Mouse (Mus musculus) cerebellum, adult 2 months (tissue): ENCODE data around the gene A730061H03Rik. TPM values are rescaled to one million over a fixed set of nuclear protein-coding genes. Genes with fewer than 3 reads are reported as not detected.
A peak's percentile ranks its signal among the peaks of the same experiment; 100 is the strongest.

Source experiments
- DNase-seq, 2 experiments: peaks; one replicate each; pipeline ENCODE4 v3.0.0; 2021
- H3K27ac ChIP-seq: fragments of 200-500 bp; 2 replicates; pipeline ENCODE4 v1.5.1; 2012; ENCODE audit warnings: low read length, control low read depth, inconsistent platforms; ENCODE audit not compliant: insufficient read depth
- H3K27me3 ChIP-seq: fragments of 200-500 bp; 2 replicates; pipeline ENCODE4 v1.6.1; 2012; ENCODE audit warnings: inconsistent platforms, mild to moderate bottlenecking, low read length, moderate library complexity; ENCODE audit not compliant: control insufficient read depth, insufficient read depth
- H3K4me1 ChIP-seq: fragments of 200-500 bp; 2 replicates; pipeline ENCODE4 v1.6.1; 2011; ENCODE audit warnings: low read length; ENCODE audit not compliant: control insufficient read depth, insufficient read depth
- H3K4me3 ChIP-seq: fragments of 200-500 bp; replicated peaks from 2 replicates; pipeline ENCODE3; 2011; ENCODE audit warnings: mild to moderate bottlenecking, low read depth, low read length, control low read depth; ENCODE audit not compliant: insufficient read depth
- CTCF ChIP-seq: fragments of 200-500 bp; IDR thresholded peaks from 2 replicates; pipeline ENCODE4 v1.5.1; 2011; ENCODE audit warnings: low read depth, mild to moderate bottlenecking, control low read depth, low read length, moderate library complexity, borderline replicate concordance; ENCODE audit not compliant: insufficient read depth
- POLR2A ChIP-seq: fragments of 200-500 bp; IDR thresholded peaks from 2 replicates; pipeline ENCODE4 v1.6.1; 2011; ENCODE audit warnings: low read length, control low read depth, borderline replicate concordance; ENCODE audit not compliant: insufficient read depth
- WGBS: fragments of 180-500 bp; shearing (Covaris S2); methylation state at CpG from one replicate; pipeline ENCODE4 v1.1.7; 2018; 5-methylcytosine and 5-hydroxymethylcytosine counted together
- polyA plus RNA-seq: library from polyadenylated mRNA; depleted of rRNA; stranded (reverse); fragments of >200 nt; gene quantifications from 2 replicates; pipeline ENCODE4 v1.2.3, GENCODE M21; 2012

Gene A730061H03Rik
- polyA plus RNA-seq, 1 experiment, result 0.97 TPM

DNA sequence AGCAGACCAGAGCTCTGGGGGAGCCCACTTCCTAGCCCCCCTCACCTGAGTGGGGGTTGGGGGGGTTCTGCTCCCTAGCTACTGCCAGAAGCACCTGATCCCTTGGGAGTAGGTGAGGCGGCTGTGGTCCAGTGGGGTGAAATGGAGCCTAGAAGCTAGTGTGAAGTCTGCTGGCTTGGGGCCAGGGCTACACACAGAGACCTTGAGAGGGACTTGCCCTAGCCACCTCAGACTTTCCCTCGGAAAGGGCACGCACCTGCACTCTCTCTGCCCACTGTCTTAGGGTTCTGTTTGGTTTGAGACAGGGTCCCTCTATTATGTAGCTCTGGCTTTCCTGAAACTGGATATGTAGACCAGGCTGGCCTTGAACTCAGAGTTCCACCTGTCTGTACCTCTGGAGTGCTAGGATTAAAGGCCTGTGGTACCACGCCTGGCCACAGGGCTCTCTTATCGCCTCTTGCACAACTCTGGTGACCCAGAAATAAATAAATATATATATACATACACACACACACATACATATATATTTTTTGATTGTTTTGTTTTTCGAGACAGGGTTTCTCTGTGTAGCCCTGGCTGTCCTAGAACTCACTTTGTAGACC, 18.6 kb upstream of the A730061H03Rik start:
- TF ChIP-seq POLR2A (no peak), CTCF (no peak)
- H3K4me1 ChIP-seq, result no peaks in the 10 kb centered on the region
- H3K27me3 ChIP-seq, result no peaks in the 10 kb centered on the region
- peak overlapping the region; percentile 66 for H3K4me3 ChIP-seq
- H3K27ac ChIP-seq, result peak overlapping the region; percentile 56; the same call in 1 of the 2 replicates
- WGBS, result 34% methylated on average over 6 of the region's 6 CpGs
- peak in 1 of 2 experiments; percentile 41 for DNase-seq

DNA sequence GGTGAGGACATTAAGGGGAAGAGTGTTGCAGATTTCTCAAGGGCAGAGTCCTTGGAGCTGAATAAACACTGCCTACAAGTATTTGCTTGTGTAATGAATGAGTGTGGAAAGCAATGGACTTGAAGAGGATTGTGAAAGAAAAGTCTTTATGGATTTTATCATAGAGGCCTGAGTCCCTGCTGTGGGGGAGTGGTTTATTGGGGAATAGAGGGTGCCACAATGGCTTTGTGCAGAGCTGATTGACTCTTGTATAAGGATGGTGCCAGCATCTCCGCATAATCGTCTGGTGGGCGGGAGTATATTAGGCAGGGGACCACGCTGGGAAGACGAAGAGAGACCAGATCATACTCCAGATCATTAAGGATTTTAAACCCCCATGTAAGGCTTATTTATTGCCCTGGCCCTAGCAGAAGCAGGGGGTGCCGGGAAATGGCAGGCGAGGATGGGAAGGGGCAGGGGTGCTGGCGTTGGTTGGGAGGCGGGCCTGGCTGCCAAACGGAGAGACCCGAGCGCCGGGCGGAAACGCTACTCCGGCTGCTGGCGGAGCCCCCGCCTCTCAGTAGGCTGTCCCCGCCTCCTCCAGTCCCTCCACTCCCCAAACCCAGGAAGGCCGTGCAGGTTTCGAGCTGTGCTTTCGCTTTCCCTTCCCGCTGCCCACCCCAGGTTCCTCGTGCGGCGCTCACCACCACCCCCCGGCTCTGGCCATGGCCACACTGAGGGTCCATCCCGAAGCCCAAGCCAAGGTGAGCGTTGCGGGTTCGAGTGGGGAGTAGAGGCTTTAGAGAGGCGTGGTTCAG, 17.9 kb upstream of the A730061H03Rik start, which contains the start of gene Psme1:
Psme1 (plus strand) TSS at position 253 of the 797 bp plus-strand sequence.
- peak; percentile 59 to 64 for DNase-seq
- Histone ChIP-seq H3K27me3 (no peaks in the 10 kb centered on the region), H3K4me1 (no peaks in the 10 kb centered on the region), H3K4me3 (peak within 1 kb of the TSS; percentile 66), H3K27ac (peak within 1 kb of the TSS; percentile 56)
- TF ChIP-seq POLR2A, result no peak
- no peak for TF ChIP-seq CTCF
- 1% methylated on average over 32 of the region's 32 CpGs for WGBS

DNA sequence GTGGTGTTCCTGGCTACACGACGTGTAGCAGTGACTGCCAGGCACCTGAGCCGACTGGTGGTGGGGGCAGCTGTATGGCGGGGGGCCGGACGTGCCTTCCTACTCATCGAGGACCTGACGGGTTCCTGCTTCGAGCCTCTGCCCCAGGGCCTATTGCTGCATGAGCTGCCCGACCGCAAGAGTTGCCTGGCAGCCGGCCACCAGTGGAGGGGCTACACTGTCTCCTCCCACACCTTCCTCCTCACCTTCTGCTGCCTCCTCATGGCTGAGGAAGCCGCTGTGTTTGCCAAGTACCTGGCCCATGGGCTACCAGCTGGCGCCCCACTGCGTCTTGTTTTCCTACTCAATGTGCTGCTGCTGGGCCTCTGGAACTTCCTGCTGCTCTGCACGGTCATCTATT, 16.2 kb upstream of the A730061H03Rik start:
- 58% methylated on average over 16 of the region's 16 CpGs for WGBS
- Histone ChIP-seq H3K27me3 (no peaks in the 10 kb centered on the region), H3K4me3 (no peak overlapping the region), H3K27ac (no peak overlapping the region), H3K4me1 (no peaks in the 10 kb centered on the region)
- no peak for TF ChIP-seq POLR2A
- TF ChIP-seq CTCF, result no peak
- no peak for DNase-seq

DNA sequence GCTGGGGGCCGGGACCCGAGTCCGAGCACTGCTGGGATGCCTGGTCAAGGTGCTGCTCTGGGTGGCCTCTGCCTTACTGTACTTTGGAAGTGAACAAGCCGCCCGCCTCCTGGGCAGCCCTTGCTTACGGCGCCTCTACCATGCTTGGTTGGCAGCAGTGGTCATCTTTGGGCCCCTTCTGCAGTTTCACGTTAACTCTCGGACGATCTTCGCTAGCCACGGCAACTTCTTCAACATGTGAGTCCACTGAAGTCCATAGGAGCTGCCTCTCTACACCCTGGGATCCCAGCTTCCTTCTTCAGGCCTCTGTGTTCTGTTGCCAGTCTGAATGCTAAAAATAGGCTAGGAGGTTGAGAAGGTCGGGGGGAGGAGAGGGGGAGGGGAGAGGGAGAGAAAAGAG, 15.5 kb upstream of the A730061H03Rik start:
- 68% methylated on average over 13 of the region's 13 CpGs for WGBS
- Histone ChIP-seq H3K27ac (no peak overlapping the region), H3K27me3 (no peaks in the 10 kb centered on the region), H3K4me1 (no peaks in the 10 kb centered on the region), H3K4me3 (no peak overlapping the region)
- DNase-seq, result no peak
- no peak for TF ChIP-seq POLR2A
- no peak for TF ChIP-seq CTCF

DNA sequence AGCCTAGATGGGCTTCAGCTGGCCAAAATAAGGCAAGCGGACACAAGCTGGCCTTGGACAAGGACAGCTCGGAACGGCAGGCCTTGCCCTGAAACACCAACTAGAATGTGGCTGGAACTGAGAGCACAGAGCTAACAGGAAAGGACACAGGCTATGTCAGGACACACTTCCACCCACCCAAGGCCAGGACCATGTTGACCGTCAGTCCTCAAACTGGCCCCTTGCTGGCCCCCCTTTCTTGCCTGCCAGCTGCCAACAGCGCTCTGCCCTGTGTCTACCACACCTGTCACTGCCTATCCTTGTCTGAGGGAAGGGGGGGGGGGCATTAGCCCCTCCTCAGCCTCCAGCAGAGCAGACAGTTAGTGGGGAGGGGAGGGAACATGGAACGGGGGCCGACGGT, 15.1 kb upstream of the A730061H03Rik start, which contains the start of gene Fitm1:
Fitm1 (plus strand) TSS at position 316 of the 400 bp plus-strand sequence.
- DNase-seq, result no peak
- Histone ChIP-seq H3K27ac (no peak within 1 kb of the TSS), H3K4me1 (no peaks in the 10 kb centered on the region), H3K27me3 (no peaks in the 10 kb centered on the region), H3K4me3 (no peak within 1 kb of the TSS)
- no peak for TF ChIP-seq POLR2A
- TF ChIP-seq CTCF, result no peak
- WGBS, result 66% methylated on average over 8 of the region's 8 CpGs

DNA sequence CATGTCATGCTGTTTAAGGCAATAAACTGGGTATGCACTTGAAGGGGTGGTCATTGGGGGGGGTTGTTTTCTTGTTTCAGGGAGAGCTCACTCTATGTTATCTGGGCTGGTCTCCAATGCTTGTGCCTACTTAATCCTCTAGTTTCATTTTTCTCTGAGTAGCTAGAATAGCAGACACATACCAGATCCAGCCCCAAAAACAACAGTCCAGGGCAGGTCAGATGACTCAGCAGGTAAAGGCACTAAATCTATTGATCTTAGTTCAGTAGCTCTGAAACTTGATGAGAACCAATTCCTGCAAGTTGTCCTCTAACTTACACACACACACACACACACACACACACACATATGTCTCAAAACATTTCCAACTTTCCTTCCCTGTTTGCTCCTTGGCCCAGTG, 11.6 kb upstream of the A730061H03Rik start:
- Histone ChIP-seq H3K4me1 (no peaks in the 10 kb centered on the region), H3K27ac (no peak overlapping the region)
- TF ChIP-seq CTCF (no peak), POLR2A (no peak)

DNA sequence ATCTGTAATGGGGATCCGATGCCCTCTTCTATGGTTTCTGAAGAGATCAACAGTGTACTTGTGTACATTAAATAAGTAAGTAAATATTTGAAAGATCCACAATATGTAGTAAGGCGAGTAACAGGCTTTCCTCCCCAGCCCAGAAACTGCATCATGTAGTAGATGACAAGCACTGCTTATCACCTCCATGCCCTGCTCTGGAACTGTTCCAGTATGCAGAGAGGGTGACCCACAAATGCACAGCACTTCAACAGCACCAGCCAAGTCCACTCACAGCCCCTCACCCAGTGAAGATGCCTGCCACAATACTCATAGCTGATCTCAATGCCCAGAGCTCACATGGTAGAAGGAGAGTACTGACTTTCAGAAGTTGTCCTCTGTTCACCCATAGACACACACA, 10.4 kb upstream of the A730061H03Rik start:
- no peak overlapping the region for H3K27ac ChIP-seq
- TF ChIP-seq POLR2A (no peak), CTCF (no peak)
- no peak for DNase-seq
- H3K27me3 ChIP-seq, result no peaks in the 10 kb centered on the region
- no peaks in the 10 kb centered on the region for H3K4me1 ChIP-seq
- no peak overlapping the region for H3K4me3 ChIP-seq
- WGBS, result 90% methylated on average over 2 of the region's 2 CpGs

More for the DNA sequence above, 11.6 kb upstream of the A730061H03Rik start:
- no peak for DNase-seq
- no peaks in the 10 kb centered on the region for H3K27me3 ChIP-seq
- H3K4me3 ChIP-seq, result no peak overlapping the region

DNA sequence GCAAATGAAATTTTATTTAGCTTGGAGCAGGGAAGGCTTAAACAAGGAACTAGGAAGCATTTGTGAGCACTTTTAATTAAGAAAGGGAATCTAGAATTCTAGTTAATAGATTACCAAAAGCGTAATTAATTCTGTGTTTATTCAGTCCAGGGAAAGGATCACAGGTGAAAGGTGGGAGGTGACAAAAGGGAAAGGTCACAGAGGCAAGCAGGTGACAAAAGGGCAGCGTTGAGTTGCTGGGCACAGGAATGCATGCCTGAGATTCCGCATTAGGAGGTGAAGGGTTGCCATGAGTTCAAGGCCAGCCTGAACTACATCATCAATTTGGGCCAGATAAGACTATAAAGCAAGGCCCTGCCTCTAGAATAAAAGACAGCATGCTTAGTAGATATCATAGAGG, 7.3 kb upstream of the A730061H03Rik start:
- WGBS, result 94% methylated on average over 3 of the region's 3 CpGs
- Histone ChIP-seq H3K4me1 (no peaks in the 10 kb centered on the region), H3K27me3 (no peaks in the 10 kb centered on the region), H3K27ac (no peak overlapping the region), H3K4me3 (no peak overlapping the region)
- DNase-seq, result no peak
- no peak for TF ChIP-seq CTCF
